Mouse (Mus musculus): ENCODE results near the gene Prkrip1.

Prkrip1 gene

GRCm38 (mm10) chr5:136198474-136199391 is at the start of gene Prkrip1:
TSS of gene Prkrip1 (minus strand) at chr5:136198963.
- DNase-seq (ENCODE audit: low spot score in 2 of 2): peak; percentile 87 to 92

GRCm38 (mm10) chr5:136248441-136248840 is 49.7 kb upstream of the Prkrip1 start:
- DNase-seq (ENCODE audit: low spot score in 2 of 2): no peak

GRCm38 (mm10) chr5:136246452-136246838 is 47.7 kb upstream of the Prkrip1 start, which contains the start of gene Sh2b2:
TSS of gene Sh2b2 (minus strand) at chr5:136246556.
- no peak for DNase-seq (ENCODE audit: low spot score in 2 of 2)

- no peak for DNase-seq (ENCODE audit: low spot score in 2 of 2)
Measured at GRCm38 (mm10) chr5:136245541-136246451, 47.0 kb upstream of the Prkrip1 start.

- peak; percentile 64 to 76 for DNase-seq (ENCODE audit: low spot score in 2 of 2)
Measured at GRCm38 (mm10) chr5:136244762-136245540, 46.2 kb upstream of the Prkrip1 start.

- peak in 1 of 2 experiments; percentile 30 for DNase-seq (ENCODE audit: low spot score in 2 of 2)
Measured at GRCm38 (mm10) chr5:136243851-136244761, 45.3 kb upstream of the Prkrip1 start.

GRCm38 (mm10) chr5:136241161-136241560 is 42.4 kb upstream of the Prkrip1 start:
- DNase-seq (ENCODE audit: low spot score in 2 of 2): no peak

GRCm38 (mm10) chr5:136240381-136240780 is 41.6 kb upstream of the Prkrip1 start:
- no peak for DNase-seq (ENCODE audit: low spot score in 2 of 2)

GRCm38 (mm10) chr5:136237607-136238006 is 38.8 kb upstream of the Prkrip1 start:
- no peak for DNase-seq (ENCODE audit: low spot score in 2 of 2)

- DNase-seq (ENCODE audit: low spot score in 2 of 2): no peak
Measured at GRCm38 (mm10) chr5:136236611-136237010, 37.8 kb upstream of the Prkrip1 start.

GRCm38 (mm10) chr5:136230348-136231035 is 31.7 kb upstream of the Prkrip1 start:
- no peak for DNase-seq (ENCODE audit: low spot score in 2 of 2)

GRCm38 (mm10) chr5:136226246-136226876 is 27.6 kb upstream of the Prkrip1 start:
- DNase-seq (ENCODE audit: low spot score in 2 of 2): no peak

- no peak for DNase-seq (ENCODE audit: low spot score in 2 of 2)
Measured at GRCm38 (mm10) chr5:136218585-136218984, 19.8 kb upstream of the Prkrip1 start.

GRCm38 (mm10) chr5:136217932-136218381 is 19.2 kb upstream of the Prkrip1 start:
- no peak for DNase-seq (ENCODE audit: low spot score in 2 of 2)

- no peak for DNase-seq (ENCODE audit: low spot score in 2 of 2)
Measured at GRCm38 (mm10) chr5:136217004-136217665, 18.4 kb upstream of the Prkrip1 start.

GRCm38 (mm10) chr5:136215958-136216357 is 17.2 kb upstream of the Prkrip1 start:
- peak in 1 of 2 experiments; percentile 44 for DNase-seq (ENCODE audit: low spot score in 2 of 2)

GRCm38 (mm10) chr5:136215211-136215610 is 16.4 kb upstream of the Prkrip1 start:
- DNase-seq (ENCODE audit: low spot score in 2 of 2): no peak

- no peak for DNase-seq (ENCODE audit: low spot score in 2 of 2)
Measured at GRCm38 (mm10) chr5:136213716-136214115, 15.0 kb upstream of the Prkrip1 start.

GRCm38 (mm10) chr5:136212716-136213115 is 14.0 kb upstream of the Prkrip1 start:
- DNase-seq (ENCODE audit: low spot score in 2 of 2): no peak
